Mouse (Mus musculus): ENCODE data around the gene Etv6.

DNA sequence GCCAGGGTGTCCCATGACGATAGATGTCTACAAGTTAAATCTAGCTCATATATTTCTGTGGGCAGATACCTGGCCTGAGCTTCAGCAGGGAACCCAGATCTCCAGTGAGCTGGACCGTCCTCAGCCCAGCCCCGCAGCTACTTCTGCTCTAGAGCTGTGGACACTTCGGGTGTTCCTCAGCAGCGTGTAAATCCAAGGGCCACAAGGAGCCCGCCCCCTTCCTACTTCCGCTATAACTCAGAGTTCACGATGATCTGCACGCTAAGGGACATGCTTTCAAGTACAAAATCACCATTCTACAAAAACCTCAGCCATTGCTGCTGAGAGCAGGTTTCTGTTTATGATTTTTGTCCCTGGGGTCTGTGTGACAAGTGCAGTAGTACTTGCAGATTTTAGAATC is 211.8 kb downstream of the Etv6 start:
- no peak for TF ChIP-seq CTCF (conservative IDR thresholded peaks at IDR 0.05; ENCODE audit: low read length)
- TF ChIP-seq NANOG (IDR thresholded peaks at IDR 0.05; ENCODE audit: borderline replicate concordance, low read length) = no peak
